Mouse (Mus musculus): Measurements from ENCODE around the gene Ndufa4l2. TPM values are rescaled to one million over a fixed set of nuclear protein-coding genes. Genes with fewer than 3 reads are reported as not detected.

Gene Ndufa4l2
- polyA plus RNA-seq, 2 experiments = 2.1 to 5.8 TPM

- TF ChIP-seq EP300 (IDR thresholded peaks at IDR 0.05; ENCODE audit: low read depth) (no peak), CTCF (IDR thresholded peaks at IDR 0.05; ENCODE audit: low read depth) (no peak)
- Histone ChIP-seq H3K27me3 (ENCODE audit: control insufficient read depth, insufficient read depth, low read length) (no peaks in the 10 kb centered on the region), H3K4me3 (ENCODE audit: insufficient read depth in 1 of 2, low read depth in 2 of 2, low read length in 2 of 2) (no peak overlapping the region), H3K4me2 (ENCODE audit: low read depth) (no peak overlapping the region), H3K9ac (replicated peaks) (no peak overlapping the region), H3K36me3 (replicated peaks; ENCODE audit: control insufficient read depth, insufficient read depth, low read depth) (peaks cover 10% of the 10 kb centered on the region), H3K4me1 (replicated peaks; ENCODE audit: control insufficient read depth in 2 of 2, insufficient read depth in 2 of 2, low read length in 1 of 2) (no peaks in the 10 kb centered on the region), H3K9me3 (ENCODE audit: control insufficient read depth, low read length) (no peaks in the 10 kb centered on the region), H3K27ac (no peak overlapping the region)
- 79% methylated on average over 18 of the region's 18 CpGs for WGBS (ENCODE audit: insufficient replicate concordance)
- no peak for ATAC-seq (ENCODE audit: insufficient read depth)
- DNase-seq (ENCODE audit: low read depth in 3 of 3, low spot score in 3 of 3) = no peak
Observed at GRCm38 (mm10) chr10:127490160-127491127, 24.3 kb upstream of the Ndufa4l2 start.

DNA sequence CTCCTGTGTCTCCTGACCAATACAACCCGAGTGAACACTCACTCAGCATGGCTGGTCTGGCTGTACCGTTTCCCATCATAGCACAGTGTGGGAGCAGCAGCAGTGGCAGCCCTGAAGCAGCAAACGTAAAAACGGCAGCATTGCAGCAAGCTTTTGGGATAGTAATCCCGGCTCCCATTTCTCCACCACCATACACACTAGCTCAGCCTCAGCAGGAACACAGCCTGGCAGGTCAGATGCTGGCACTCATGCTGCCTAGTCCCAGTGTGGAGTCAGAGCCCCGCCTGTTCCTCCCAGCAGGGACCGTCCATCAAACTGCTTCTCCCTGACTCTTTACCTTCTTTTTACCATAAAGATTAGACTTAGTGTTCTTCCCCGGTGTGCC is 23.6 kb upstream of the Ndufa4l2 start:
- H3K4me3 ChIP-seq (ENCODE audit: insufficient read depth in 1 of 2, low read depth in 2 of 2, low read length in 2 of 2) = no peak overlapping the region
- H3K36me3 ChIP-seq (replicated peaks; ENCODE audit: control insufficient read depth, insufficient read depth, low read depth) = peaks cover 11% of the 10 kb centered on the region
- H3K9ac ChIP-seq (replicated peaks) = no peak overlapping the region
- ATAC-seq (ENCODE audit: insufficient read depth) (no peak), DNase-seq (ENCODE audit: low read depth in 3 of 3, low spot score in 3 of 3) (no peak)
- H3K4me2 ChIP-seq (ENCODE audit: low read depth) = no peak overlapping the region
- WGBS (ENCODE audit: insufficient replicate concordance) = 74% methylated on average over 8 of the region's 8 CpGs
- no peak for TF ChIP-seq CTCF (IDR thresholded peaks at IDR 0.05; ENCODE audit: low read depth)
- TF ChIP-seq EP300 (IDR thresholded peaks at IDR 0.05; ENCODE audit: low read depth) = no peak
- H3K27me3 ChIP-seq (ENCODE audit: control insufficient read depth, insufficient read depth, low read length) = no peaks in the 10 kb centered on the region
- no peaks in the 10 kb centered on the region for H3K4me1 ChIP-seq (replicated peaks; ENCODE audit: control insufficient read depth in 2 of 2, insufficient read depth in 2 of 2, low read length in 1 of 2)
- H3K27ac ChIP-seq = no peak overlapping the region
- no peaks in the 10 kb centered on the region for H3K9me3 ChIP-seq (ENCODE audit: control insufficient read depth, low read length)

DNA sequence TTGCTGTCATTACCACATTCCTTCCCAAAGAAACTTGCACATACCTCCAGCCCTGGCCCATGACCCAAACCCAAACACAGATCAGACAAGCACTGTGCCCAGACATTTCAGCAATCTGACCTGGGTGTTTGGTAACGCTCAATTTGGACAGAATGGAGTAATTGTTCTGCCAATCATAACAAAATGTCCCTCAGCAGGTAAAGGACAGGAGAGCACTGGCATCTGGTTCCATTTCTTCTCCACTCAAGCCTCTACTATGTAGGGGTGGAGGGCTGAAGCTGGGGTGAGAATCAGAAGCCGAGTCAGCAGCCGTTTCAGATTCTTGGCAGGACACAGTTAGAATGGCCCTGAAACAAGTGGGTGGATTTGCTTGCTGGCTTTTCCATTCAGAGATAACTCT is 22.6 kb upstream of the Ndufa4l2 start:
- DNase-seq (ENCODE audit: low read depth in 3 of 3, low spot score in 3 of 3) = no peak
- TF ChIP-seq EP300 (IDR thresholded peaks at IDR 0.05; ENCODE audit: low read depth) = no peak
- no peak for TF ChIP-seq CTCF (IDR thresholded peaks at IDR 0.05; ENCODE audit: low read depth)
- Histone ChIP-seq H3K4me3 (ENCODE audit: insufficient read depth in 1 of 2, low read depth in 2 of 2, low read length in 2 of 2) (no peak overlapping the region), H3K4me2 (ENCODE audit: low read depth) (no peak overlapping the region), H3K27ac (no peak overlapping the region), H3K4me1 (replicated peaks; ENCODE audit: control insufficient read depth in 2 of 2, insufficient read depth in 2 of 2, low read length in 1 of 2) (no peaks in the 10 kb centered on the region), H3K9me3 (ENCODE audit: control insufficient read depth, low read length) (no peaks in the 10 kb centered on the region), H3K27me3 (ENCODE audit: control insufficient read depth, insufficient read depth, low read length) (no peaks in the 10 kb centered on the region), H3K9ac (replicated peaks) (no peak overlapping the region), H3K36me3 (replicated peaks; ENCODE audit: control insufficient read depth, insufficient read depth, low read depth) (peaks cover 13% of the 10 kb centered on the region)
- 81% methylated on average over 3 of the region's 3 CpGs for WGBS (ENCODE audit: insufficient replicate concordance)
- no peak for ATAC-seq (ENCODE audit: insufficient read depth)

DNA sequence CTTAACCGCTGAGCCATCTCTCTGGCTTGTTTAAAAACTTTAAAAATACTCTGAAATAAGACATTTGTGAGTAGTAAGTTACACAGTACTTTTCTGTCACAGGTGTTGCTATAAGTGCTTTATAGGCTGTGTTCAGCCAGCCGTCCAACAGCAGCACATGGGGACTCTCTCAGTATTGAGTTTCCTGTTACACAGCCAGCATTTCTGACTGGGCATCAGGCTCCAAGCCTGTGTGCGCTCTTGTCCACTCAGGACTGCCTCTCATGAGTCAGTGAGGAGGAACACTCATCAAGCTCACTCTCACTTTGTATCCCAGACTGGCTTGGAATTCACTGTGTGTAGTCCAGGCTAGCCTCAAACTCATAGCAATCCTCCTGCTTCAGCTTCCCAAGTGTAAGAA is 18.6 kb upstream of the Ndufa4l2 start:
- Histone ChIP-seq H3K27me3 (ENCODE audit: control insufficient read depth, insufficient read depth, low read length) (no peaks in the 10 kb centered on the region), H3K4me1 (replicated peaks; ENCODE audit: control insufficient read depth in 2 of 2, insufficient read depth in 2 of 2, low read length in 1 of 2) (no peaks in the 10 kb centered on the region), H3K9ac (replicated peaks) (no peak overlapping the region), H3K36me3 (replicated peaks; ENCODE audit: control insufficient read depth, insufficient read depth, low read depth) (peaks cover 13% of the 10 kb centered on the region; the same call in 1 of the 2 replicates), H3K9me3 (ENCODE audit: control insufficient read depth, low read length) (no peaks in the 10 kb centered on the region), H3K4me2 (ENCODE audit: low read depth) (no peak overlapping the region), H3K27ac (no peak overlapping the region), H3K4me3 (ENCODE audit: insufficient read depth in 1 of 2, low read depth in 2 of 2, low read length in 2 of 2) (no peak overlapping the region)
- DNase-seq (ENCODE audit: low read depth in 3 of 3, low spot score in 3 of 3) (no peak), ATAC-seq (ENCODE audit: insufficient read depth) (no peak)
- TF ChIP-seq EP300 (IDR thresholded peaks at IDR 0.05; ENCODE audit: low read depth) (no peak), CTCF (IDR thresholded peaks at IDR 0.05; ENCODE audit: low read depth) (no peak)
- 77% methylated on average over 3 of the region's 3 CpGs for WGBS (ENCODE audit: insufficient replicate concordance)

DNA sequence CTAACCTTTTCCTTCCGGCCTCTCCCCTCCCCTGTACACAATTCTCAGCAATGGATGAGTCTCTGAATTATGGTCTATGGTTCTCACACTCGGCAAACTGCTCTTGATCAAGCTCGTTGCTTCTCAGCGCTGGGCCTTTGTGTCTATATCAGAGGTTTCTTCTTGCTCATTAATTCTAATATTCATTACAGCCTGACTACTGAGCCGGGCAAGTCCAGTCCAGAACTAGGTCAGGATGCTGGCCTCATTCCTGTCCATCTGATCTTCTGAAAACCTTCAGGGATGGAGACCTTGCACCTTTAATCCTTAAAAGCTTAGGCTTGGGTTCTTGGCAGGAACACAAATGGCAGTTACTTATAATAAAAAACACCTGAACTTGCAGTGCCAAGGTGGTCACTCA is 15.3 kb upstream of the Ndufa4l2 start:
- no peak overlapping the region for H3K4me2 ChIP-seq (ENCODE audit: low read depth)
- H3K27ac ChIP-seq = no peak overlapping the region
- WGBS (ENCODE audit: insufficient replicate concordance) = 74% methylated on average over 5 of the region's 5 CpGs
- no peaks in the 10 kb centered on the region for H3K27me3 ChIP-seq (ENCODE audit: control insufficient read depth, insufficient read depth, low read length)
- no peak for TF ChIP-seq EP300 (IDR thresholded peaks at IDR 0.05; ENCODE audit: low read depth)
- no peak for TF ChIP-seq CTCF (IDR thresholded peaks at IDR 0.05; ENCODE audit: low read depth)
- H3K4me3 ChIP-seq (ENCODE audit: insufficient read depth in 1 of 2, low read depth in 2 of 2, low read length in 2 of 2) = no peak overlapping the region
- H3K9me3 ChIP-seq (ENCODE audit: control insufficient read depth, low read length) = no peaks in the 10 kb centered on the region
- no peaks in the 10 kb centered on the region for H3K4me1 ChIP-seq (replicated peaks; ENCODE audit: control insufficient read depth in 2 of 2, insufficient read depth in 2 of 2, low read length in 1 of 2)
- ATAC-seq (ENCODE audit: insufficient read depth) = no peak
- H3K36me3 ChIP-seq (replicated peaks; ENCODE audit: control insufficient read depth, insufficient read depth, low read depth) = peaks cover 4% of the 10 kb centered on the region; the same call in 1 of the 2 replicates
- DNase-seq (ENCODE audit: low read depth in 3 of 3, low spot score in 3 of 3) = no peak
- H3K9ac ChIP-seq (replicated peaks) = no peak overlapping the region
